Mouse (Mus musculus) stomach, postnatal 0 days (tissue): ENCODE data around the gene Ankrd6. TPM values are rescaled to one million over a fixed set of nuclear protein-coding genes. Genes with fewer than 3 reads are reported as not detected.

ENCODE experiments used
- ATAC-seq: fragments of 200-750 bp; cut with Nextera tagmentation; 2 replicates; pipeline ENCODE4 v1.8.0; 2017; ENCODE audit not compliant: low FRiP score, low TSS enrichment
- DNase-seq: peaks from one replicate; pipeline ENCODE4 v3.0.0-alpha.2; 2016; ENCODE audit warnings: low spot score
- H3K27ac ChIP-seq: fragments of 300-500 bp; sonication (generic); replicated peaks from 2 replicates; pipeline ENCODE4 v1.5.1; 2014; ENCODE audit warnings: mild to moderate bottlenecking, control low read depth
- H3K27me3 ChIP-seq: fragments of 300-500 bp; sonication (generic); 2 replicates; pipeline ENCODE4 v1.6.1; 2014; ENCODE audit warnings: low read length; ENCODE audit not compliant: control insufficient read depth, insufficient read depth
- H3K36me3 ChIP-seq: fragments of 300-500 bp; sonication (generic); 2 replicates; pipeline ENCODE4 v1.6.1; 2014; ENCODE audit warnings: low read length, mixed read lengths; ENCODE audit not compliant: control insufficient read depth, insufficient read depth
- H3K4me1 ChIP-seq: fragments of 300-500 bp; sonication (generic); replicated peaks from 2 replicates; pipeline ENCODE4 v1.6.1; 2014; ENCODE audit warnings: antibody characterized with exemption; ENCODE audit not compliant: control insufficient read depth, insufficient read depth
- H3K4me2 ChIP-seq: fragments of 300-500 bp; sonication (generic); replicated peaks from 2 replicates; pipeline ENCODE4 v1.6.1; 2014; ENCODE audit warnings: low read depth, mild to moderate bottlenecking, control low read depth, moderate library complexity
- H3K4me3 ChIP-seq: fragments of 300-500 bp; sonication (generic); 2 replicates; pipeline ENCODE4 v1.5.1; 2014; ENCODE audit warnings: low read depth, low read length, control low read depth
- H3K9ac ChIP-seq: fragments of 300-500 bp; sonication (generic); 2 replicates; pipeline ENCODE4 v1.6.1; 2014; ENCODE audit warnings: mild to moderate bottlenecking, low read length, control low read depth, mixed read lengths
- H3K9me3 ChIP-seq: fragments of 300-500 bp; sonication (generic); 2 replicates; pipeline ENCODE4 v1.6.1; 2016; ENCODE audit warnings: low read length; ENCODE audit not compliant: control insufficient read depth
- CTCF ChIP-seq: IDR thresholded peaks from 2 replicates; pipeline ENCODE4 v1.5.1; 2016; ENCODE audit warnings: antibody characterized with exemption, low read depth, mild to moderate bottlenecking, moderate library complexity
- EP300 ChIP-seq: optimal IDR thresholded peaks from 2 replicates; pipeline ENCODE3; 2016; ENCODE audit warnings: antibody characterized with exemption
- WGBS: fragments of 180-500 bp; shearing (Covaris S2); extraction: QIAGEN DNeasy Blood & Tissue Kit; methylation state at CpG from one replicate; pipeline ENCODE4 v1.1.7; 2014; 5-methylcytosine and 5-hydroxymethylcytosine counted together
- polyA plus RNA-seq: library from polyadenylated mRNA; unstranded; fragments of >200 nt; fragmentation: Nextera tagmentation; extraction: Ambion mirVana; gene quantifications from 2 replicates; pipeline ENCODE4 v1.2.1, GENCODE M21; 2015

Ankrd6 gene
- polyA plus RNA-seq, 1 experiment from 2014 or later: 2.2 TPM

- H3K27ac ChIP-seq: no peak overlapping the region
- no peak overlapping the region for H3K4me3 ChIP-seq
- no peaks in the 10 kb centered on the region for H3K4me1 ChIP-seq
- ATAC-seq: no peak
- no peak for DNase-seq
- TF ChIP-seq CTCF (no peak), EP300 (no peak)
- H3K9me3 ChIP-seq: no peaks in the 10 kb centered on the region
- no peaks in the 10 kb centered on the region for H3K36me3 ChIP-seq
- H3K27me3 ChIP-seq: no peaks in the 10 kb centered on the region
- 57% methylated on average over 3 of the region's 3 CpGs for WGBS
- no peak overlapping the region for H3K4me2 ChIP-seq
- H3K9ac ChIP-seq: no peak overlapping the region
Measured at GRCm38 (mm10) chr4:32961394-32961793, 10.8 kb upstream of the Ankrd6 start.

- Histone ChIP-seq H3K4me1 (no peaks in the 10 kb centered on the region), H3K4me3 (no peak overlapping the region), H3K36me3 (no peaks in the 10 kb centered on the region), H3K9me3 (no peaks in the 10 kb centered on the region), H3K4me2 (no peak overlapping the region), H3K27me3 (no peaks in the 10 kb centered on the region), H3K27ac (no peak overlapping the region), H3K9ac (no peak overlapping the region)
- no peak for DNase-seq
- WGBS: 43% methylated on average over 2 of the region's 2 CpGs
- TF ChIP-seq EP300 (no peak), CTCF (no peak)
- no peak for ATAC-seq
Measured at GRCm38 (mm10) chr4:32956423-32956822, 5.8 kb upstream of the Ankrd6 start.

GRCm38 (mm10) chr4:32952681-32953080, 2.0 kb upstream of the Ankrd6 start:
- no peak overlapping the region for H3K27ac ChIP-seq
- H3K4me3 ChIP-seq: no peak overlapping the region
- no peak overlapping the region for H3K9ac ChIP-seq
- no peaks in the 10 kb centered on the region for H3K36me3 ChIP-seq
- DNase-seq (no peak), ATAC-seq (no peak)
- H3K4me1 ChIP-seq: 0 out of 2 replicates have a peak, but pooled peaks cover 2% of the 10 kb centered on the region
- no peaks in the 10 kb centered on the region for H3K9me3 ChIP-seq
- no peak overlapping the region; the same call in 1 of the 2 replicates for H3K4me2 ChIP-seq
- 10% methylated on average over 7 of the region's 7 CpGs for WGBS
- no peaks in the 10 kb centered on the region for H3K27me3 ChIP-seq
- TF ChIP-seq EP300 (no peak), CTCF (no peak)

- 2% methylated on average over 34 of the region's 34 CpGs for WGBS
- 0 out of 2 replicates have a peak, but pooled peaks cover 2% of the 10 kb centered on the region for H3K4me1 ChIP-seq
- peak; percentile 28; the same call in 1 of the 2 replicates for ATAC-seq
- no peak for TF ChIP-seq EP300
- TF ChIP-seq CTCF: no peak
- H3K36me3 ChIP-seq: no peaks in the 10 kb centered on the region
- peak overlapping the region; percentile 68 for H3K4me3 ChIP-seq
- no peaks in the 10 kb centered on the region for H3K9me3 ChIP-seq
- H3K27me3 ChIP-seq: no peaks in the 10 kb centered on the region
- H3K9ac ChIP-seq: peak overlapping the region; percentile 71; the same call in 1 of the 2 replicates
- H3K4me2 ChIP-seq: peak overlapping the region; percentile 98
- no peak overlapping the region for H3K27ac ChIP-seq
- peak; percentile 27 for DNase-seq
Measured at GRCm38 (mm10) chr4:32951035-32951940, 647 bp upstream of the Ankrd6 start.

- H3K4me1 ChIP-seq: 0 out of 2 replicates have a peak, but pooled peaks cover 2% of the 10 kb centered on the region
- no peak overlapping the region for H3K9ac ChIP-seq
- ATAC-seq (no peak), DNase-seq (no peak)
- no peak overlapping the region for H3K4me2 ChIP-seq
- no peaks in the 10 kb centered on the region for H3K9me3 ChIP-seq
- H3K36me3 ChIP-seq: no peaks in the 10 kb centered on the region
- H3K4me3 ChIP-seq: no peak overlapping the region
- TF ChIP-seq CTCF (no peak), EP300 (no peak)
- WGBS: 54% methylated on average over 10 of the region's 10 CpGs
- H3K27ac ChIP-seq: no peak overlapping the region
- H3K27me3 ChIP-seq: no peaks in the 10 kb centered on the region
Measured at GRCm38 (mm10) chr4:32948696-32949095, 1.9 kb downstream of the Ankrd6 start.

- Histone ChIP-seq H3K4me3 (no peak overlapping the region), H3K9ac (no peak overlapping the region), H3K27ac (no peak overlapping the region), H3K27me3 (no peaks in the 10 kb centered on the region), H3K4me1 (0 out of 2 replicates have a peak, but pooled peaks cover 2% of the 10 kb centered on the region), H3K9me3 (no peaks in the 10 kb centered on the region), H3K4me2 (no peak overlapping the region), H3K36me3 (no peaks in the 10 kb centered on the region)
- ATAC-seq (no peak), DNase-seq (no peak)
- 28% methylated on average over 4 of the region's 4 CpGs for WGBS
- TF ChIP-seq EP300 (no peak), CTCF (no peak)
Measured at GRCm38 (mm10) chr4:32947631-32948030, 3.0 kb downstream of the Ankrd6 start.
